Mouse (Mus musculus) layer of hippocampus, postnatal 25 days (tissue): ENCODE data around the gene Ggnbp2. TPM values are rescaled to one million over a fixed set of nuclear protein-coding genes. Genes with fewer than 3 reads are reported as not detected.
A peak's percentile ranks its signal among the peaks of the same experiment; 100 is the strongest.
"Not testable (repeated sequence)": the region's sequence is repeated elsewhere in the genome, so short reads cannot be mapped to it uniquely, and the experiment has no call there.

Experiments used
- DNase-seq, 2 experiments: peaks; one replicate each; pipeline ENCODE4 v3.0.0; 2022; ENCODE audit warnings: mixed read lengths in 2 of 2, low spot score in 1 of 2; ENCODE audit errors: extremely low spot score in 1 of 2
- total RNA-seq, 2 experiments: library from RNA; stranded (reverse); gene quantifications; 2 replicates each; pipeline ENCODE4 v1.2.3; 2021

Ggnbp2 gene
- total RNA-seq, 2 experiments from 2014 or later, result 76.5 to 90.6 TPM

DNA sequence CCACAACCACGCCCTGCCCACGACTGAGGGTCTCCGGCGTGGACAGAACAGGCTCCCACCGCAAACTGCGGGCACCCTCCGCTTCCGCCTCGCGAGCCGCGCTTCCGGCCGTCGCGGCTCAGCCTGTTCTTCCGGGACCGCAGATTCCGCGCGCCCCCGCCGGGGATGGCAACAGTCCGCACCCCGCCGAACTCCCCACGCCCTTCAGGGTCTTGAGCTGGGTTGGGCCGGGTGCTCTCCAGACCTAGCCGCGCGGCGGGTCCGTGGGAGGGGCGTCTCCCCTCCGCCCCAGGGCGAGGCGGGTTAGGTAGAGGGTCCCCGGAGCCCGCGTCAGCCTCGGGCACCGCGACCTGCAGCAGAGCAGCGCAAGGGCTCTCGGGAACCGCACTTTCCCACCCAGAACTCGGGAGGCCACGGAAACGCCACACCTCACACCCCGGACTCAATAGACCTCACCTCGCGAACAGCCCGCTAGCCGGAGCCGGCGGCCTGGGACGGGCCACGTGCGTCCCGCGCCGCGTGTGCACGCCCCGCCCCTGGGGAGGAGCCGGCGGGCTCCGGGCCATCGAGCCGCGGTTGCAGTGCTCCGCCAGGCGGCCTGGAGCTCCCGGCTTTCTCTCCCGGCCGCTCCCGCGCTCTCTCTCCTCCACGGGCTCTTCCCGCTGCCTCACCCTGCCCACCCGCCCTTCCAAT, 9.3 kb upstream of the Ggnbp2 start, which contains the start of the genes Myo19 and Pigw:
Myo19 (plus strand) TSS at position 377 of the 693 bp plus-strand sequence.
Pigw (minus strand) TSS at position 514 of the 693 bp plus-strand sequence.
- peak; percentile 62 to 72 for DNase-seq

- no peak for DNase-seq
These were observed 8.6 kb upstream of the Ggnbp2 start for GRCm38 (mm10) chr11:84879007-84879771.

DNA sequence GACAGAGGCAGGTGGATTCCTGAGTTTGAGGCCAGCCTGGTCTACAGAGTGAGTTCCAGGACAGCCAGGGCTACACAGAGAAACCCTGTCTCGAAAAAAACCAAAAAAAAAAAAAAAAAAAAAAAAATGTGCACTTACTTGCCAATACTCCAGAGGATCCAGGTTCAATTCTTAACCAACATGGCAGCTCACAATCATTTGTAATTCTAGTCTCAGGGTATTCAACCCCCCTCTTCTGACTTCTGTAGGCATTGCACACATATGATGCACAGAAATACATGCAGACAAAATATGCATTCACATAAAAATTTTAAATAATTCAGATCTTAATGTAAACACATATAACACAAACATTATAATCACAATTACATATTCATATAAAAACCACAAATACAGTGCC, 5.4 kb upstream of the Ggnbp2 start:
- not testable (repeated sequence) for DNase-seq

DNA sequence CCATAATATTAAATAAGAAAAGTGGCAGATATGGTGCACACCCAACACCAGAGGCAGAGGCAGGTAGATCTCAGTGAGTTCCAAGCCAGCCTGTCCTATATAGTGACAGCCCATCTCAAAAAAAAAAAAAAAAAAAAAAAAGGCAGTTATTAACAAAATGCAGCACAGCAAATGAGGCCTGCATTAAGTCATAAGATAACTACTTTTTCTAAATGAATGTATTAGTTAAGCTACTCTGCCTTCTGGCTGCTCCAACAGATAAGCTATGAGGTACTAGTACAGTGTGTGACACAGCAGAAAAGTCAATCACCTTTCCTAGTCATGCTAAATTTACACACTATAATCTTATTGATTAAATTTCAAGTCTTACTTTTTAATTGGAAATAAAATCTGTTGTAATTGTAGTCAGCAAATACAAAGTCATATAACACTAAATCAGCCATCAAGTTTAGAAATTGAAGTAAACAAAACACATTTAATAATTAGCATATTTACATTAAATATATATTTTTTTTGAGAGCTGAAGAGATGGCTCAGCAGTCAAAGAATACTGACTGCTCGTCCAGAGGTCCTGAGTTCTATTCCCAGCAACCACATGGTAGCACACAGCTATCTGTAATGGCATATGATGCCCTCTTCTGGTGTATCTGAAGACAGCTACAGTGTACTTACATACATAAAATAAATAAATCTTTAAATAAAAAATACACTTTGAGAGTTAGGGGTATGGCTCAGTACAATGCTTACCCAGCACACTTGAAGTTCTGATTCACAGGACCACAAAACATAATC, 2.6 kb upstream of the Ggnbp2 start:
- no peak for DNase-seq

DNA sequence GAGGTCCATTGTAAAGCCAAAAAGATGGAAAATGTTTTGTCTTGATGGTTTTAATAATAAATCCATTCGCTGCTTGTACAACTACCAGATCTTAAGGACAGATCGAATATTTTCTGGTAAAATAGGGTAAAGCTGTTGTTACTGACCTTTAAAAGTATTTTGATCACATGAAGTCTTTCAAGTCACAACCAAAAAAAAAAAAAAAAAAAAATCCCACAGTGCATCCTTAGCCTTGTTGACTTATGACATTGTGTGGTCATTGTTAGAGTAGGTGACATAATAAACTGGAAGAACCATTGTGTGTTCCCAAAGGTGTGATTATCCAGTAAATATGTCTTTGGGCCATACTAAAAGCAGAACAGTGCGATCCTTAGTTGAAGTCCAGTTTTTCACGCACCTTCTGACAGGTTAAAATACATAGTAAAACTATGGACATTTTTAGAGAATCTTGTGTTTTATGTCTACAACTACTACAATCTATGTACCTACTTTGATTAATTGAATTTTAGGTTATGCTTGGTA, 992 bp upstream of the Ggnbp2 start:
- DNase-seq, result no peak

DNA sequence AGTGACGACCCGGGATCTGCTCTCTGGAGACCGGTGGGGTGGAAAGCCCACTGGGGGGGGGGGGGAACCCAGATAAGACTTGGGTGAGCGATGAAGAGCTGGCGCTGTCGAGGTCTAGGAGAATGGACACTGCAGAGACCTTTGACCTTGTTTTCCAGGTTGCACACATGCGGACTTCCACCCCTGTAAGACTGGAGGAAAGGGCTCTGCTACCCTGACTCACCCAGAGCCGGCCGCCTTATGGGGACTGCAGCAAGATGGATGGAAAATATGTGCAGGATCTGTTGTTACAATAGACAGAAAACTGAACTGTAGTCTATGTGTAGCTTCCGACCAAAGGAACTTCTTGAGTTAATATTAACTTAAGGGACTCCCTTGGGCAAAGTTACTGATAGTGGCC, 429 bp upstream of the Ggnbp2 start:
- no peak for DNase-seq

- DNase-seq, result peak; percentile 79 to 93
These were observed 932 bp downstream of the Ggnbp2 start for GRCm38 (mm10) chr11:84869537-84870232.

- DNase-seq, result no peak
These were observed 1.8 kb downstream of the Ggnbp2 start for GRCm38 (mm10) chr11:84868786-84869259.

DNA sequence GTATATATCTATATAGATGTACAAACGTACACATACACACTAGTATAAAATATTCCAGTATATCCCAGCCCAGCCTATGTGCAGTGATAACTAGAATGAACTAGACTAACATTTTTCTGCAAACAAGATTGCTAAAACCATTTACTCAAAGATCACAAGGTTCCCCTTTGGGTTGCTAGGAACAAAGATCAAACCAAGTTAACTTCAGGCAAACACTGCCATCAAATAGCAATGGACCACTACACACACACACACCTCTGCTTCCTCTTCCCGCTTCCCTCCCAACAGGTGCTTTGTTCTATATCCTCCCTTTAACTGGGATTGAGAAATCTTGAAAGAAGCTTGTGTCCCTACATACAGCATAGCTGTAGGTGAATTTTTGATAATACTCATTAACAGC, 3.0 kb downstream of the Ggnbp2 start:
- DNase-seq, result no peak

DNA sequence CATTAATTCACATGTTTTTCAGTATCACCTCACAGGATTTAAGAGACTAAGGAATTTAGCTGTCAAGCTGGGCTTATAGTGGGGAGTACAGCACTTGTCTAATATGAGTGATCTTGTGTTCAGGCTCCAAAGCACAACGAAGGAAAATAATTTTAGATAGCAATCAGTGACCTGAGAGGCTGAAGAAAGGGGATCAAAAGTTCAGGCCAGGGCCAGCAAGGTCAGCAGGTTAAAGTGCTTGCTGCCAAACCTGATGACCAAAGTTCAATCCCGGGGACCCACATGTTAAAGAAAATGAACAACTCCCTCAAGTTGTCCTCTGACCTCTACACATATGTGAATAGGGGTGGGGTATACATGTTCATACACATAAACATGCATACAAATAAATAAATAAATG, 5.3 kb downstream of the Ggnbp2 start:
- no peak for DNase-seq

DNA sequence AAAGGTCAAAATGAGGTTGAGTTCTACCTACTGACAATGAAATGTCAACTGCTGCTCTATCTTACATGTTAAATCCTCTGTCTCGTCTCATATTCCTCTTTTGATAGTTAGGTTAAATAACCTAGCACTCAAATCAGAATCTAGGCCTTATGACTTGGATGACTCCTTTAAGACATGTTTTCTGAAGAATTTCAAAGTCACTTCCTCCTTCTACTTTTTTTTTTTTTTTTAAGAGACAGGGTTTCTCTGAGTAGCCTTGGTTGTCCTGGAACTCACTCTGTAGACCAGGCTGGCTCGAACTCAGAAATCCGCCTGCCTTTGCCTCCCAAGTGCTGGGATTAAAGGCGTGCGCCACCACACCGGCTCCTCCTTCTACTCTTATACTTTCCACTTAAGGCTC, 15.3 kb downstream of the Ggnbp2 start:
- no peak for DNase-seq

DNA sequence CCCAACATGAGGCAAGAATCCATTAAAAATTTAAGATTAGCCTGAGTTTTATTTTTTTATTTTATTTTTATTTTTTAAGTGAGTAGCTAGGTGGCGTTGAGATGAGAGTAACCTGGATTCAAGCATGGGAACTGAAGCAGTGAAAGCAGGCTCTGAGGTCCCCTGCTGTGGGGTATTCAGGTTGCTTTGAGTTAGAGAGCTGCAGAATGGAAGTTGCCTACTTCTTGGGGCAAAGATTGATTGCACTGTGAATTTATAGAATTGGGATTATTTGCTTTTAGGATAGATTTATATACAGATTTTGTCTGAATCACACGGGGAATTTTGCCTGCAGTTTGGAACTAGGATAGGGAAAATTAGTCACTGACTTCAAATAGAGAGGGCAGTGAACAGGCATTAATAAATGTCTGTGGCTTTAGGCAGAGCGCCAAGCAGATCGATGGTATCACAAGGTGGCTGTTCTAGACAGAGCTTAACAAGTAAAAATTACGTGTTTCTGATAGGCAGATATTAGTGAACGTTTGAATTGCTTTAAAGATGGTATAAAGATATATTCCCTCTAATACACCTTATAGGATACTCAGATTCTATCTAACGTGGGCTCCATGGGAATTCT, 23.0 kb downstream of the Ggnbp2 start:
- DNase-seq, result no peak

DNA sequence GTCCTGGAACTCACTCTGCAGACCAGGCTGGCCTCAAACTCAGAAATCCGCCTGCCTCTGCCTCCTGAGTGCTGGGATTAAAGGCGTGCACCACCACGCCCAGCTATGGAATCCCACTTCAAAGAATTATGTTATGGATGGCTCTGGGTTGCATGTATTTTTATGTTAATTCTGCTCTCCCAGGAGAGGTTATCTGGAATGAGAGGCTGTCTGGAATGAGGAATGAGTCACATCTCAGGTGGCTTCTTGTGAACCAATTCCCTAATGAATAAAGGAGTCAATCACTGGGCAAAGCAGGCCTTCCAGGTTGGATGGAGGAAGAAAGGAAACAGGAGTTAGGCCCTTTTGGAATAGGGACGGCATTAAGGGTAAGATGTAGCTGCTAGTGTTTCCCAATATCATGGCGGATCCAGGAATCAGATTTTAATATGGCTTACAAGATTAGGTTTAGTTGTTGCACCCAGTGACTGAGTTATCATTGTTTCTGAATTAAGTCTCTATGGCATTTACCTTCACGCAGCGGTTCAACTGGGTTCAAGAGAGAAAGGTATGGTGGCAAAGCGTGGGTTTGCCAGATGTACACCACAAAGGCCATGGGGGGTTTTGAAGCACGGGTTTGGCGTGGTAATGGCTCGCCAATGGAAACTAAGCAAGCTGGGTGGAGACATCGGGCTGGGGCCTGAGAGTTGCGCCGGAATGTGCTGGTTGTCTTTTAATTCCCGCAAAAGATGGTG, 23.7 kb downstream of the Ggnbp2 start:
- no peak for DNase-seq

- no peak for DNase-seq
These were observed 31.3 kb downstream of the Ggnbp2 start for GRCm38 (mm10) chr11:84839330-84839729.

DNA sequence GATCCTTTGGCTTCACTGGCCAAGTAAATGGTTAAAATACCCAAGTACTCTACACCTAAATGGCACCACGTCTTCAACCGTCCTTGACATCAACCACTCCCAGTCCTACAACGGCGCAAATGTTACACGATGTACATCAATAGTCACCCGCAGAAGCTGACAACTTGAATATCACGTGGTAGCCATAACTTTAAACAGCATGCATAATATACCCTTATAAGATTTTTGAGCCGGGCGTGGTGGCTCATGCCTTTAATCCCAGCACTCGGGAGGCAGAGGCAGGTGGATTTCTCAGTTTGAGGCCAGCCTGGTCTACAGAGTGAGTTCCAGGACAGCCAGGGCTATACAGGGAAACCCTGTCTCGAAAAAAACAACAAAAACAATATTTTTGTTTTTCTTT, 41.1 kb downstream of the Ggnbp2 start:
- DNase-seq, result not testable (repeated sequence)

DNA sequence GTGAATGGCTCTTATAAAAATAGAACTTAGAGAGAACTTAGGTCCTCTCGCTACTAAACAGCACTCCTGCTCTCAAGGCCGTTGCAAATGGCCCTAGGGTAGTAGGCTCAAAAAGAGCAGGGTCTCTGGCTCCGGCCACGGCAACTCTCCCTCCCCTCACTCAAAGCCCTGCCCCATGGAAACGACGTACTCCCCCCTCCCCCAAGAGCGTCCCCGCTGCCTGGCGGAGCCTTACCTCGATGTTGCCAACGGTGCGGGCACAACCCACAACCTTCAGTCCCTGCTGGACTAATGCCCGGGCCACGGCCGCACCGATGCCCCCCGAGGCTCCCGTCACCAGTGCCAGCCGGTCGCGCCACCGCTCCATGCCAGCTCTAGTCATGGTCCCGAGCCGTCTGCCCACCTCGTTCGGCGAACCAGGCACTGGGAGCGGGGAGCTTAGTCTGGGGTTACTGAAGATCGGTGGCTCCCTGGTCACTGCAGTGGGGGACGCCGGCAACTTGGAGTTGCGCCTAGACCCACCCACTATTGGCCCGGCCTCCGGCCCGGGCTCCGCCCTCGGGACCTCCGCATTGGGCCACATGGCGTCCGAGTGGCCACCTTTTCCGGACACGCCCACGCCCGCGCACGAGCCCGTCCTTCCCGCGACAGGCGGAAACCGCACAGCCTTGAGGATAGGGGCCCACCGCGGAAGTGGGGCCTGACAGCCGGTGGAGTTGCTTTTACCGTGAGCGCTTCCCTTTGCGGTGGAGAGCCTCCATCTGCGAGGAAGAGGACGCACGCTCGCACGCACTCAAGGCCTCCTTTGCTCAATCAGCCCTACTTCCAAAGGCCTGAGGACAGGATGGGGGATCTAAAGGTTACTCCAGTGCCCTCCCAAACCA, 41.9 kb downstream of the Ggnbp2 start, which contains the start of gene Dhrs11:
Dhrs11 (minus strand) TSS at position 479 of the 884 bp plus-strand sequence.
- peak; percentile 77 to 79 for DNase-seq

DNA sequence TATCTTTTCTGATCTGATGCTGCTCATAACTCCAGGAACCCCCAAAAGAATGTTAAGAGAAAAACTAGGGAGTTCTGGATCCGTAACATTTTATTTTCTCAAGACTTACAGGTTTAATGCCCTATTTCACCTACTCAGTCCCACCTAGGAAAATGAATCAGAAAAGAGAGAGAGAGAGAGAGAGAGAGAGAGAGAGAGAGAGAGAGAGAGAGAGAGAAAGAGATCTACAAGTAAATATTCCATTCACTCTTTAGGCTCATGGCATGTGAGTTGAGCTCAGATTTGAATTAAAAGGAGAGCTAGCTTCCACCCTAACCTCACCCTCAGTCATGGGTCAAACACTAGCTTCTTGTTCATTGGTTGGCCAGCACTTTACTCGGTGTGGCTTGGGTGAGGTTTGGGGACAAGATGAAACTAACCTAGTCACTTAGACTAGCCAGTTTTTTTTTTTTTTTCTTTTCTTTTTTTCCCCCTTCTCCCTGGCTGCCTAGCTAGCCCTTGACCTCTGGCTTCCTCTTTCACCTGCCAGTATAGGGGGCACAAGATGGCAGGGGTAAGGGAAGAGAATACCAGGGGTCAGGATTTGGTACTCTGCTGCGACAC, 42.6 kb downstream of the Ggnbp2 start:
- DNase-seq, result no peak
